Mouse (Mus musculus): ENCODE measurements around the gene Fgfr2. TPM values are rescaled to one million over a fixed set of nuclear protein-coding genes. Genes with fewer than 3 reads are reported as not detected.

Fgfr2 gene
- polyA plus RNA-seq, 1 experiment from 2014 or later, result 121 TPM

DNA sequence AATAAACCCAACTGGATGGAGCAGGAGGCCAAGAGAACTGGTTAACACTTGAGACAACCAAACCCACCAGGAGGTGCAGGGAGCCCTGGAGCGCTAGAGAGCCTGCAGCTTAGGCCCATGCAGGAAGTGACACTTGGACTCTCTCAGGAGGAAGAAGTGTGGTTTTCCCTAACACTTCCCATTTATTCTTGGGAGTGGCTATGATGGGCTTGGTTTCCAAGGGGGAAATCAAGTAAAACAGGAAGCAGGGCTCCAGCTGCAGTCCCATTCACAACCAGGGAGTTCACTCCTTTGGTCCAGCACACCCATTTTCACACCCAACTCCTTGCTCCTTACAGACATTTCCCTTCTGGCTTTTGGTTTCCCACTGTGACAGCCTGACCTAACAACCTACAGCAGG, 44.2 kb downstream of the Fgfr2 start:
- H3K9ac ChIP-seq, result no peak overlapping the region
- no peak for ATAC-seq (ENCODE audit: insufficient number of reproducible peaks, insufficient read depth, low FRiP score, low TSS enrichment)
- H3K27ac ChIP-seq, result no peak overlapping the region
- H3K4me1 ChIP-seq, result peaks cover 9% of the 10 kb centered on the region; the same call in 1 of the 2 replicates
- H3K9me3 ChIP-seq, result no peaks in the 10 kb centered on the region
- peaks cover 33% of the 10 kb centered on the region for H3K36me3 ChIP-seq
- H3K4me2 ChIP-seq (replicated peaks), result no peak overlapping the region
- 85% methylated on average over 1 of the region's 1 CpGs for WGBS
- no peaks in the 10 kb centered on the region for H3K27me3 ChIP-seq
- H3K4me3 ChIP-seq, result no peak overlapping the region

DNA sequence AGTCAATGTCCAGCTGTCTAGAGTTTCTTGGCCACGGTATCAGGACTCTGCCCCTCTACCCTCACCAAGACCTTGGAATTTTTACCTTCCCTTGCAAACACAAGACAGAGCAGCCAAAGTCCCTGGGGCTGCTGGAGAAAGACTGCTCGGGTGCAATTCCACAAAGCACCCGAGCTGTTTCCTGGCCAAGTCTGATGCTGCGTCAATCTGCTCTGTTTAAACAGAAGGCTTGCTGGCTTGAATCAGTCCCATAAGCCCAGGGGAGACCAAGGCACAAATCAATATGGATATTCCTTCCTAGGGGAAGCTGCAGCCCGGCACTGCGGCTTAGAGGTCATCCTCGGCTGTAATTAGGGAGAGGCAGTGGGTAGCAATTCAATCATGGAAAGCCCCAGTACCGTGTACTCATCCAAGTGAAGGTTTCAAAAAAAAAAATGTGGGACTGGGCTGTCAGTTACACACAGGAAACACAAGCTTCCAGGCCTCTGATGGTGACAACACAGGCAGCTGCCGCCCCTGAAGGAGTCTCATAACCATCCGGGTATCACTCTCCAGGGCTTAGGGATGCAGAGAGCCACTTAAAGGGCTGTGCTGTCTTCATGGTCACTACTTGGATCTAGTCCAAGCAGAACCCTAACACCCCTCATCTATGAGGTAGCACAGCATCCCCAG, 48.6 kb downstream of the Fgfr2 start:
- ATAC-seq (ENCODE audit: insufficient number of reproducible peaks, insufficient read depth, low FRiP score, low TSS enrichment), result no peak
- Histone ChIP-seq H3K4me1 (peaks cover 22% of the 10 kb centered on the region), H3K4me2 (replicated peaks) (no peak overlapping the region), H3K36me3 (peaks cover 21% of the 10 kb centered on the region; the same call in 1 of the 2 replicates), H3K9me3 (no peaks in the 10 kb centered on the region), H3K4me3 (no peak overlapping the region), H3K9ac (no peak overlapping the region), H3K27ac (no peak overlapping the region), H3K27me3 (no peaks in the 10 kb centered on the region)
- 54% methylated on average over 10 of the region's 10 CpGs for whole genome bisulfite sequencing

DNA sequence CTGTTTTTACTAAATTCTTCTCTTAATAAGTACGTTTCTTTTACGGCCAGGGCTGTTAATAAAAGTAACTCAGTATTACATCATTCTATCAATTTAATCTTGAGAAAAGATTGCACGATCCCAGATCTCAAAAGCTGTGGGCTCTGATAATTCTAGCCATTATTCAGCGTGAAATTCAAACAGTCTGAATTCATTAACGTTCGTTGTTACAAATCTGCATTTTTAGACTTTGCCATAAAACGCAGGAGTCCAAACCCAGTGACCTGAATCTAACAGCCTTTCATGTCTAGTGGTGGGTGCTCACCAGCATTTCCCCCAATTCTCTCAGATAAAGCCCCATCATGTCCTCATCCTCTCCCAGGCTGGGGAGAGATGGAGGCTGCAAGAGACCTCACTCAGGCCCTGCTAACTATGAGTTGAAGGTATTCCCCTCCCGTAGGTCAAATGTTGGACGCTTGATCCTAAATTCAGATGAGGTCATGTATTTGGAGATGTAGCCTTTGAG, 50.0 kb downstream of the Fgfr2 start:
- Histone ChIP-seq H3K4me2 (replicated peaks) (no peak overlapping the region), H3K9me3 (no peaks in the 10 kb centered on the region), H3K4me3 (no peak overlapping the region), H3K4me1 (peaks cover 22% of the 10 kb centered on the region), H3K27ac (no peak overlapping the region), H3K36me3 (peaks cover 17% of the 10 kb centered on the region; the same call in 1 of the 2 replicates), H3K27me3 (no peaks in the 10 kb centered on the region), H3K9ac (no peak overlapping the region)
- ATAC-seq (ENCODE audit: insufficient number of reproducible peaks, insufficient read depth, low FRiP score, low TSS enrichment), result no peak
- 67% methylated on average over 9 of the region's 9 CpGs for WGBS

DNA sequence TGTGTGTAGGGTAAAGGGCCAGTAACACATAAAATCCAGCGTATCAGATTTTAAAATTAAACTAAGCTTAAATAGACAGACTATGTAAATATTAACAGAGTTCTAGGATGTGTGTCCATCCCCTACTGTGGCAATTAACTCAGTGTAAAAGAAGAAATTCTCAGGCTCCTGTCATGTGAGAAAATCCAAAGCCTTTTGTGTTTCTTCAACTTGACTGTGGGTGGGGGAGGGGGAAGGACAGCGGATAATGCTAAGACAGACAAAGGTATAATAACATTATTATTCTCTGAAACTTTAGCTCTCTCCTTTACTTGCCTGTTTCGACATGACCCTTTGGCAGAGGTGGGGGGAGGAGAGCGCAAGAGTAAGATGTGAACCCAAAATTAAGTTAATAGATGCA, 50.6 kb downstream of the Fgfr2 start:
- no peak for ATAC-seq (ENCODE audit: insufficient number of reproducible peaks, insufficient read depth, low FRiP score, low TSS enrichment)
- Histone ChIP-seq H3K27me3 (no peaks in the 10 kb centered on the region), H3K4me1 (peaks cover 24% of the 10 kb centered on the region), H3K4me3 (no peak overlapping the region), H3K27ac (no peak overlapping the region), H3K9ac (no peak overlapping the region), H3K9me3 (no peaks in the 10 kb centered on the region), H3K4me2 (replicated peaks) (no peak overlapping the region), H3K36me3 (peaks cover 17% of the 10 kb centered on the region; the same call in 1 of the 2 replicates)
- WGBS, result 61% methylated on average over 4 of the region's 4 CpGs

DNA sequence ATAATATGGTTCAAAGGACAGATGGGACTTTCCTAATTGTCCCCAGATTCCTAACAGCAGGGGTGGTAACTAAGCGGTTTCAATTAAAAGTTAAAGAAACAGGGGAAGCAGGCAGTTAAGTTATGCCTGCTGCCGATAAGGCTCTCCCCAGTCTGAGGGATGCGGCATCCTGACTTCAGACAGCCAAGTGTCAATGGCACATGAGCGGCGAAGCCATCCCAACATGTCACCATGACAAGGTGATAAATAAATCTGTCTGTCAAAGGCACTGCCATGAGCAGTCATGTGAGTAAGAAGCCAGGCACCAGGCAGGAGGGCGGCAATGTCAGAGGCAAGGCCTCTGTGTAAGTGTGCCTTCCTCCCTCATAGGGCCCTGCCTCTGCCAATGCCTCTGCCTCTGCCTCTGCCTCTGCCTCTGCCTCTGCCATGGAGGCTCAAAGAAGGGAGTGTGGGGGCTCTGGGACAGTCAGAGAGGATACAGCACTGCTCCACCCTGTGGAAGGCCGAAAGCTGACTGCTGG, 55.8 kb downstream of the Fgfr2 start:
- Histone ChIP-seq H3K9me3 (no peaks in the 10 kb centered on the region), H3K9ac (no peak overlapping the region), H3K4me2 (replicated peaks) (no peak overlapping the region), H3K4me1 (peaks cover 10% of the 10 kb centered on the region; the same call in 1 of the 2 replicates), H3K36me3 (peaks cover 34% of the 10 kb centered on the region; the same call in 1 of the 2 replicates), H3K4me3 (no peak overlapping the region), H3K27ac (no peak overlapping the region), H3K27me3 (no peaks in the 10 kb centered on the region)
- WGBS, result 69% methylated on average over 7 of the region's 7 CpGs
- no peak for ATAC-seq (ENCODE audit: insufficient number of reproducible peaks, insufficient read depth, low FRiP score, low TSS enrichment)

DNA sequence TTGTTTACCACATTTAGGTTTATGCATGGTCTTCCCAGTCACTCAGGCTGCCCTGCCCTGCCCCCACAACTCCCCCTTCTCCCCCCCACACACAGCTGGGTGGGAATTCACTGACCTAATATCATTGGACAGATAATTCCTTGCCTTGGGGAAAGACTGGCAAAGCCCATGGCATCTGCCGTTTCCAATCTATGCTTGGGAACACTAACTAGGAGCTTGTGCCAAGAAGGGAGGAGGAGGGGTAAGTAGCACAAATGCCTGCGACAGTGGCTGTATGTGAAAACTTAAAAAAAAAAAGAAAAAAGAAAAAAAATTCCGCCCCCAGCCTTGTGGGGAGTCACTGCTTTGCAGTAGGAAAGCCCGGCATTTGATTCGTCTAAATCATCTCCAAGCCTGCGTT, 56.4 kb downstream of the Fgfr2 start:
- Histone ChIP-seq H3K4me1 (peaks cover 10% of the 10 kb centered on the region; the same call in 1 of the 2 replicates), H3K4me3 (no peak overlapping the region), H3K36me3 (peaks cover 34% of the 10 kb centered on the region; the same call in 1 of the 2 replicates), H3K9me3 (no peaks in the 10 kb centered on the region), H3K9ac (no peak overlapping the region), H3K27ac (no peak overlapping the region), H3K27me3 (no peaks in the 10 kb centered on the region), H3K4me2 (replicated peaks) (no peak overlapping the region)
- ATAC-seq (ENCODE audit: insufficient number of reproducible peaks, insufficient read depth, low FRiP score, low TSS enrichment), result no peak
- 47% methylated on average over 6 of the region's 6 CpGs for WGBS

DNA sequence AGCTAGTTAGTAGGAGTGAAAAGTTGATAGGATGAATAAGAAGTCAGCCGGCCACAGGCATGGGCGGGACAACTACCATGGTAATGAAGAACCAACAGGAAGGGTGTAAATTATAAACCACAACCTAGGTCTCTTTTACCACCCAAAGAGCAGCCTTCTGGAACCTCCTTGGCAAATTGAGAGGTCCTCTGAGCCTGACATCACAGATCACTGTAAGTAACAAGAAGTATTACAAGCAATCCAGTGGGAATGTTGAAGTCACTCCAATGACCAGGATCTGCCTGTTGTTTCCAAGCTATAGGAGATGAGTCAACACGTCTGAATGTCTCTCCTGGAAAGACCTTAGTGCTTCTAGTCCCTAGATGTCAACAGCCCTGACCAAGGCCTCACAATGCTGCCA, 61.1 kb downstream of the Fgfr2 start:
- Histone ChIP-seq H3K4me1 (peaks cover 8% of the 10 kb centered on the region), H3K9ac (no peak overlapping the region), H3K27ac (no peak overlapping the region), H3K4me3 (no peak overlapping the region), H3K36me3 (peaks cover 26% of the 10 kb centered on the region; the same call in 1 of the 2 replicates), H3K9me3 (no peaks in the 10 kb centered on the region), H3K4me2 (replicated peaks) (no peak overlapping the region), H3K27me3 (no peaks in the 10 kb centered on the region)
- no peak for ATAC-seq (ENCODE audit: insufficient number of reproducible peaks, insufficient read depth, low FRiP score, low TSS enrichment)
- WGBS, result 88% methylated on average over 3 of the region's 3 CpGs

DNA sequence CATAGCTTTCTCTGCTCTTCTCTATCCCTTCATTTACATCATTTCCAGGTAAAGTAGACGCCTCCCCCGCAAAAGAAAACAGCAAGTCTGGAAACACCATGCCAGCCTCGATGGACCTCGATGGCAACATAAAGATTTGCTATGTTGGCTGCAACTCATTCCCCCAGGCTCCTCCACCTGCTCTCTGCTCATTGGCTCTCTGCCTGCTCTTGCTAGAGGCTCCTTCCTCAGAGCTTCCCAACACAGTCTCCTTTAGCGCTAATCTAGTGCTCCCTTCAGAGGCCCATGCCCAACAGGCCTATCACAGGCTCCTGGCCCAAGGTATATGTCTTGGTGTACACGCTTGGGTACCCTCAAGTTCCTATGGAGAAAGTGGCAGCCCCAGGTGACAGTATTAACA, 63.0 kb downstream of the Fgfr2 start:
- Histone ChIP-seq H3K9ac (no peak overlapping the region), H3K27ac (no peak overlapping the region), H3K9me3 (no peaks in the 10 kb centered on the region), H3K4me3 (no peak overlapping the region), H3K27me3 (no peaks in the 10 kb centered on the region), H3K36me3 (peaks cover 23% of the 10 kb centered on the region; the same call in 1 of the 2 replicates), H3K4me1 (peaks cover 8% of the 10 kb centered on the region), H3K4me2 (replicated peaks) (no peak overlapping the region)
- no peak for ATAC-seq (ENCODE audit: insufficient number of reproducible peaks, insufficient read depth, low FRiP score, low TSS enrichment)
- 91% methylated on average over 6 of the region's 6 CpGs for WGBS

DNA sequence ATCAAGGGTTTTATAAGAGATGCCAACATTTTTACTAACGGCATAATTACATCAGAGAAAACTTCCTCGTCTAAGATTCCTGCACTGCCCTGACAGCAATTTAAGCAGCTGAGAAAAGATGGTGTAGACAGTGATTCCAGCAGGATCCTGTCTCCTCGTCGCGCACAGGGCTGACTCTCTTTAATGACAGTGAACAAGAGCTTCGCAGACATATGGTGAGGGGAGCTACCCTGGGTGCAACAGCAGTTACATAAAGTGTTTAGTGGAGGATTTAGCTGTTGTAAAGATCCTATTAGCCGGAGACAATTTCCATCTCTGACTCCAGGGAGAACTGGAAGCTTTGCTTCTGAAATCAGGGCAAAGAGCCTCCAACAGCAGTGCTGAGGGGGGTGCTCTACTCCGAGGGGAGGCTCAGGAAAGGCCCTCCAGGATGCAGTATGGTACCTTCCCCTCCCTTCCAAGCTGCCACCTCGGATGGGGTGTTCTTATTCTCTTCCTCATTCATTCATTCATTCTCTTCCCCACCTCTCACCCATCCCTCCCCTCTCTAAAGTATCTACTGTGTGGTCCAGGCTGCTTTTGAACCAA, 63.5 kb downstream of the Fgfr2 start:
- Histone ChIP-seq H3K27me3 (no peaks in the 10 kb centered on the region), H3K9ac (no peak overlapping the region), H3K4me3 (no peak overlapping the region), H3K27ac (no peak overlapping the region), H3K4me1 (peaks cover 8% of the 10 kb centered on the region), H3K9me3 (no peaks in the 10 kb centered on the region), H3K36me3 (peaks cover 24% of the 10 kb centered on the region; the same call in 1 of the 2 replicates), H3K4me2 (replicated peaks) (no peak overlapping the region)
- no peak for ATAC-seq (ENCODE audit: insufficient number of reproducible peaks, insufficient read depth, low FRiP score, low TSS enrichment)
- WGBS, result 58% methylated on average over 9 of the region's 9 CpGs

DNA sequence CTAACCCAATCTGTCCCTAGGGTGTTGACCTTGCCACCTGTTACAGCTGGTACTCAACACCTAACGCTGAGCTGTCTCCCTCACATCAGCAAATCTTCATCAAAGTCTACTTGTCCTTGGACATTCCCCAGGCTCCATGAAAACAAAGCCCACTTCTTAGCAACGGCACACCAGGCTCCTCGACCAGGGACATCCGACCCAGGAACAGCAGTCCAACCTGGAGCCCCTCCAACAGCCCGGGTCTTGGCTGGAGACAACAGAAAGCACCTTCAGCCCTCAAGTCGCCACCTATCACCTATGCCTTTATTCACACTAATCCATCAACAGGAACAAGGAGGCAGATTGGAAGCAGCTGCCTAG, 64.0 kb downstream of the Fgfr2 start:
- H3K9me3 ChIP-seq, result no peaks in the 10 kb centered on the region
- H3K4me1 ChIP-seq, result peaks cover 8% of the 10 kb centered on the region
- no peak for ATAC-seq (ENCODE audit: insufficient number of reproducible peaks, insufficient read depth, low FRiP score, low TSS enrichment)
- no peak overlapping the region for H3K4me2 ChIP-seq (replicated peaks)
- H3K9ac ChIP-seq, result no peak overlapping the region
- H3K27ac ChIP-seq, result no peak overlapping the region
- peaks cover 20% of the 10 kb centered on the region; the same call in 1 of the 2 replicates for H3K36me3 ChIP-seq
- WGBS, result 69% methylated on average over 6 of the region's 6 CpGs
- H3K4me3 ChIP-seq, result no peak overlapping the region
- H3K27me3 ChIP-seq, result no peaks in the 10 kb centered on the region

DNA sequence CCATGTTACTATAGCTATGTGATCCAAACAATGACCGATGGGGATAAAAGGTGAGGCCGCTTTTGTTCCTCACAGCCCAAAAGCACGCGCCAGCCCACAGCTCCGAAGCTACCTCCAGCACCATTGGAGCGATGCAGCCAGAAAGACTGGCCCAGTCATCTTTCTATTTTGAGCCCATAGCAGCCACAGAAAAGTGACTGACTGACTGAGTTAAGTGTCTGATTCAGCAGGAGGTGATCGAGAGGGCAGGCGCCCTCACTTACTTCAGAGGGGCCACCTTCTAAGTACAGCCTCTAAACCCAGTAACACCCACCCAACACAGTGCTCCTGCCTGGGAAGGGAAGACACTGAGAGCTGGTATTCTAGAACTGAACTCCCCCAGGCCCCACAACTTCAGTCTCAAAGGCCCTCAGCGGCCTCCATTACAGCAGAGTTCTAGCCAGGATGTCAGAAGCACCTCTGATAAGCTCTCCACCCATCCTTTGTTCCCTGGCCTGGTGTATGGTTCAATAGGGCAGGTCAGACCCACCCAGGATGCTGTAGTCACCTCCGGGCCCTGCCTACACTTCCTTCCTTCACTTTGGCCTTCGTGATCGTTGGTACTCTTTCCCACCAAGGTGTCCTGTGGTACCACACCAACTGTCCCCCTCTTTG, 64.5 kb downstream of the Fgfr2 start:
- H3K9ac ChIP-seq, result no peak overlapping the region
- H3K36me3 ChIP-seq, result peaks cover 19% of the 10 kb centered on the region; the same call in 1 of the 2 replicates
- 88% methylated on average over 12 of the region's 12 CpGs for WGBS

More for the DNA sequence above, 64.5 kb downstream of the Fgfr2 start:
- H3K9me3 ChIP-seq, result no peaks in the 10 kb centered on the region
- H3K27ac ChIP-seq, result no peak overlapping the region
- H3K27me3 ChIP-seq, result no peaks in the 10 kb centered on the region
- H3K4me1 ChIP-seq, result peaks cover 8% of the 10 kb centered on the region
- ATAC-seq (ENCODE audit: insufficient number of reproducible peaks, insufficient read depth, low FRiP score, low TSS enrichment), result no peak
- H3K4me2 ChIP-seq (replicated peaks), result no peak overlapping the region
- H3K4me3 ChIP-seq, result no peak overlapping the region

All from embryonic facial prominence, embryonic 12.5 days (tissue).